Mouse (Mus musculus): ENCODE data around the gene Tufm.

The Tufm gene

DNA sequence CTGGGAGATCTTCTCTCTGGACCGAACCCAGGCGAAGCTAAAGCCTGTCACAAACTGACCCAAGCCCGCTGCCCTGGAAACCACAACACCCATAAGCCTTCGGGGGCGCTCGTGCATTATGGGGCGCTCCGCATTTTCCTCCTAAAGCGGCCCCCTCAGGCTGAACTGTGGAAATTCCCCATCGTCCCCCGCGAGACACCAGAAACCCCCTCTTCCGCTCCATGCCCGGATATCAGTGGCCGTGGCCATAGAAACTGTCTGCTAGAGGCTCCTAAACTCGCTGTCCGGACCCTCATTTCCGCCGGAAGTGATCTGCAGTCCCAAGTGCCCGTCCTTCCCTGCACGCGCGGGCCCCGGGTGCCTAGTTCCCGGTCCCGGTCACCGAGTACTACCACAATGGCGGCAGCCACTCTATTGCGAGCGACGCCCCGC, at the start of gene Tufm:
Gene Tufm, plus strand, starts transcription at position 310 of the 432 bp plus-strand sequence.
- DNase-seq (ENCODE audit: low spot score), result peak; percentile 95

- peak; percentile 16 for DNase-seq (ENCODE audit: low spot score)
These were observed 47.0 kb upstream of the Tufm start for GRCm38 (mm10) chr7:126440134-126440533.

- no peak for DNase-seq (ENCODE audit: low spot score)
These were observed 43.2 kb upstream of the Tufm start for GRCm38 (mm10) chr7:126443997-126444396.

- DNase-seq (ENCODE audit: low spot score), result no peak
These were observed 42.6 kb upstream of the Tufm start for GRCm38 (mm10) chr7:126444536-126444935.

DNA sequence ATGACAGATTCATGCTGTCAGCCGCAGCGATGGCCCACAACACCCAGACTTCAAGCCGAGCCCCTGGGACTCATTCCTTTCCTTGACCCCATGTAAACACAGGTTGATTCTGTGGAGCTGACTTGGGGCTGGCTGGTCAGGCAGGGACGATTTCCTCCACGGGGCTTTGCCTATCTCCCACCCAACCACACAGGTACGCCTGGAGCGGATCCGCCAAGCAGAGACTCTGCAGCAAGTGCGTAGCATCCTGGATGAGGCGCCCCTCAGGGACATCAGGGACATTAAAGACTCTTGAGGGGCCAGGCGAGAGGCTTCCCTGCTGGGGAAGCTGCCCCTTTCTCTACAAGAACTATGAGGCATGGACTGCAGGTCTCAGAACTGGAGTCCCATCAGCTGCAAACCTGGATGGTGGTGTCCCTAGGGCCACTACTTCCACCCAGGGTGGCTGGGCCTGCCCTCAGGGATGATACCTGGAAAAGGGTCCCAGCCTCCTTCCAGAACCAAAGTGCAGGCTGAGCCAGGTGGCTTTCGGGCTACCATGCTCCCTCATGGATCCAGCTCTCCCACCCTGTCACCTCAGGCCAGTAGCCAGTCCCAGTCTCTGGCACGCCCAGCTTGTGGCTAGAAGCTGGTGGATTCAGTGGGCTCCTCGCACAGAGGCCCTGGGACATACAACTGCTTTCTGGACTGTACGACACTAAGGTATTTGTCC, 41.9 kb upstream of the Tufm start:
- DNase-seq (ENCODE audit: low spot score), result no peak

DNA sequence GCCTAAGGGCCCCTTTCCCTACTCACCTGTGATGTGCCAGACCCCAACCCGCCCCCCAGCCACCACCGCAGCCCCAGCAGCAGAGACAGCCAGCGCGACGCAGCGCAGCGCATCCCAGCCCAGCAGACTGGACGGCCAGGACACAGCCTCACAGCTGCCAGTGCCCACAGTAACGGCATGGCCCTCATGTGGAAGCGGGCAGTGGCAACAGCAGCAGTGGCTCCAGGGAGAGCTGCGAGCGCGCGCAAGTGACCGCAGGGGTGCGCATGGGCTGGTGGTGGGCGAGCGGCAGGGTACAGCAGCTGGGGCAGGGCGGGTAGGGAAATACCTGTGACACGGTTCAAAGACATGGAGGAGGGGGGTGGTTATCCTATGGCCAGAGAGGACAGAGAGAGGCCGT, 40.9 kb upstream of the Tufm start:
- no peak for DNase-seq (ENCODE audit: low spot score)

- no peak for DNase-seq (ENCODE audit: low spot score)
These were observed 38.7 kb upstream of the Tufm start for GRCm38 (mm10) chr7:126448481-126448880.

DNA sequence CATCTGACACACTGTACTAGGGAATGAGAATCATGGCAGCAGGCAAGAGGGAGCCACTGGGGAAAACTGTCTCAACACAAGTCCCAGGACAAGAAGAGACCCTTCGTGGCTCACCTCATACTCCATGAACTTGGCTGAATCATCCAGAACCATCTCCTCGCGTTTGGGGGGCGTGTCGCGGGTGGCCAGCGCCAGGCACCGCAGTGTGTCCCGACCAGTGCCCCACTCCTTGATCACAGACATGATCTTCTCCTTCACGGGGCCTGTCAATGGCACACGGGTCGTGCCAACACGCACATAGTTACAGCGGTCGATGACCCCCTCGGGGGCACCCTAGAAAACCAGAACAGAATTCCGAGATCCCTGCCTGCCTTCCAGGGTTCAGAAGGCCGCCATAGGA, 37.2 kb upstream of the Tufm start:
- DNase-seq (ENCODE audit: low spot score), result no peak

DNA sequence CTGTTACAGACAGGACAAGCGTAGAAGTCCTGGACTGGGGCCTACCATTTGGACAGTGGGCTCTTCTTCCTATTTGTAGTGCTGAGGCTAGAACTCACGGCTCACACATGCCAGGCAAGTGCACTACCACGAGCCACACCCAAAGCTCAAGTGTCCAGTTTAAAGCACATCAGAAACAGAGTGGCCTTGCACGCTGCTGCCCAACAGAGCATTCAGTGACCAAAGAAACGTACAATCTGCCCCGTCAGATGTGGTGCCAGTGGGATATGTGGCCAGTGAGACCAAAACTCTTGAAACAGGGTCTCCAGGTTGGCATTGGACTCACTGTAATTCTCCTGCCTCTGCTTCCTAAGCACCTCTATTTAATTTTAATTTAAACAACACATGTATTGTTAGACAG, 36.5 kb upstream of the Tufm start:
- DNase-seq (ENCODE audit: low spot score), result no peak

DNA sequence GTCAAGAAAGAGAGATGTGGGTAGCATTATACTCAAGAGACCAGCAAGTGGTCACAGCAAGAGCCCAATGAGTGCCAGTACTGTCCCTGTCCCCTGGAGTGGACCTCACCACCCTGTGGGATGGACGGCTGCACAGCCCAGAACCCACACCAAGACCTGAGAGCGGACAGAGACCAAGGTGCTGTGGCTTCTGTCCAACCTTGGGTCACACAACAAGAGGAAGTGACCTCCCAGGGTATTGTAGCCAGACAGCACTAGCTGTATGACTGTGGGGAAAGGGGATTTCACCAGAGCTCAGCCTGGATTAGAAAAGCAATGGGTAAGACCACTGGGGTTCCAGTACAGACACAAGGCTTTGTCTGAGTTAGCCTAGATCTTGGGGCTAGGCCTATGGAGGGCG, 34.9 kb upstream of the Tufm start:
- DNase-seq (ENCODE audit: low spot score), result no peak

GRCm38 (mm10) chr7:126453861-126454260, 33.3 kb upstream of the Tufm start:
- DNase-seq (ENCODE audit: low spot score), result no peak

- no peak for DNase-seq (ENCODE audit: low spot score)
These were observed 31.9 kb upstream of the Tufm start for GRCm38 (mm10) chr7:126455242-126455641.

GRCm38 (mm10) chr7:126456382-126457266, 30.5 kb upstream of the Tufm start:
- DNase-seq (ENCODE audit: low spot score), result no peak

DNA sequence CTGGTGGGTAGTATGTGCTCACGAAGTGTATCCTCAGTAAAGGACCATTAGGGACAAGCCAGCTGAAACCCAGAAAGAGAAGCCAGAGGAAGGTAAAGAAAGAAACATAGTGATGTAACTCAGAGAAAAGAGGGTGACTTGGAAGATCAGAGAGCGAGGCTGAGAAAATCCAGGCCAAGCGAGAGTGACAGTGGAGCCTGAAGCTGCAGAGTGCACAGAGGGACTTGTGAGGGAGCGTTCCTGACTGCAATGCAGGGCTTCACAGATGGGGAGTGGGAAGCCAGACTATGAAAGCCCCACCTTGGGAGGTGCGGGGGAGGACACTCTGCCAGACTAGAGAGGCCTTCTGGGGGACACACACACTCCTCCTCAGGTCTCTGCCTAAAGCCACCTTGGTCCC, 28.9 kb upstream of the Tufm start:
- no peak for DNase-seq (ENCODE audit: low spot score)

DNA sequence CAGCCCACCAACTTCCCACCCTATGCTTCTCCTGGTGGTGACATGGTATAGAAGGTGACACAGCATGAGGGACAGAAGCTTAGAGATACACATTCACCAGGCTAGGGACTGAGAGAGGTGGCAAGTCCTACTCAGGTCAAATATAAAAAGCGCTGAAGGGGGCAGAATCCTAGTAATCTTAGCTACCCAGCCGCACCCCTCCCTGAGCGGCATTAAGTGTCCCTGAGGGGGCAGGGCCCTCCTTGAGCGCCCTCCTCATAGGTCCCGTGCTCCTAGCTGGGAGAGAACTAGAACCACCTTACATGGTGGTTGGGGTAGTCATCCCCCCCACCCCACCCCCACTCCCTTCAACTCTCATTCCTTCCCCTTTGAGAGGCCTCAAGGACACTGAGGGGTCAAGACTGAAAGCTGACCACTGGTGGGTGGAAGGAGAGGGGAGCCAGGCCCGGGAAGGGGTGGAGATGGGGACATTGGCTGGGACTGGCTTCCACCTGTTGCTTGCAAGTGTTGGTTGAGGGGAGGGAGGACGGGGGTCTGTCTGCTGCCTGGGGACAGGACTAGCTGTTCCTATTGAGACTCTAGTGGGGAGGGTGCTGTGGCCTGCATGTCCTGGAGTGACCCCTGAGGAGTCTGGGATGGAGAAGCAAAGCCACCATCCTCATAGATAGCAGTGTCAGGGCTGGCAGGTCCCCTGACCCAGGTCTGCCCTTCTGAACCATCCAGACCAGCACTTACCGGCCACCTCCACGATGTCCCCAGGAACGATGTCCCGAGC, 28.1 kb upstream of the Tufm start:
- DNase-seq (ENCODE audit: low spot score), result no peak

GRCm38 (mm10) chr7:126460623-126461399, 26.4 kb upstream of the Tufm start:
- no peak for DNase-seq (ENCODE audit: low spot score)

- no peak for DNase-seq (ENCODE audit: low spot score)
These were observed 25.5 kb upstream of the Tufm start for GRCm38 (mm10) chr7:126461626-126462025.

- DNase-seq (ENCODE audit: low spot score), result no peak
These were observed 24.2 kb upstream of the Tufm start, which contains the start of gene Atp2a1 for GRCm38 (mm10) chr7:126463004-126463403. Gene Atp2a1, minus strand, starts transcription at chr7:126463108.

GRCm38 (mm10) chr7:126463547-126463946, 23.6 kb upstream of the Tufm start:
- DNase-seq (ENCODE audit: low spot score), result no peak

DNA sequence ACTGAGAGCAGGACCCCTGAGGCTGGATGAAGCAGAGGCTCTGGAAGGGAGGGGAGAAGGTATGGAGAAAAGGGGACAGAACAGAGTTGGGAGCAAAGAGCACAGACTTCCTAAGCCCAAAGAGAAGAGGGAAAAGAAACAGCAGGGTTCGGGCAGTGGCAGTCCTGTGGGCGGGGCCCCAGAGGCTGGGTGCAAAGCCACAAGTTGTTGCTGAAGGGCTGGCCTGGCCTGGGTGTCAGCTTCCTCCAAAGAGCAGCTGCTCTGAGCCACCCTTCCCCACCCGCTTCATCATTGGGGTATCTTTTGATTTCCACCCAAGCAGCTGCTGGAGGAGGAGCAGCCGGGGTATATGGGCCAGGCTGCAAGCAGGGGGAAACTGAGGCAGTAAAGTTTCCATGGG, 23.0 kb upstream of the Tufm start:
- no peak for DNase-seq (ENCODE audit: low spot score)

DNA sequence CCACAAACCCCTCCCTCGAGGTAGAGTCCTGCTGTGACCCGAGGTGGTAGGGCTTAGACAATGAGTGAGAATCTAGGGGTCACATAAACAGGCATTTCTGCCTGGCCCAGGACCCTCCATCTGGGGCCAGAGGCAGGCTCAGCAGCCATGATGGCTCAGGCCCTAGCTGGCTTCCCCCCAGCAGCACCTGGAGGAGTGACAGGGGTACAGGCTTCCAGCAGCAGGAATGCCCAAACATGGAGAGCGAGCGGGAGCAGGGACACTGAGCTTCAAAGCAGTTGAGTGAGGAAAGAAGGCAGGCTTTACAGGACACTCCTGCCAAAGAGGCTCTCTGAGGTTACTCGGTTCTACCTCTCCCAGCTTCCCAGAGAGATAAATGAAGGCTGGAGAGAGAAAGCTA, 22.3 kb upstream of the Tufm start:
- DNase-seq (ENCODE audit: low spot score), result no peak

Data from MN1 (cell line).